Mouse (Mus musculus): ENCODE results near the gene Vgll4. TPM values are rescaled to one million over a fixed set of nuclear protein-coding genes. Genes with fewer than 3 reads are reported as not detected.
A peak's percentile ranks its signal among the peaks of the same experiment; 100 is the strongest.

The Vgll4 gene
- total RNA-seq (2021): 10 to 100 TPM; 16.7 to 25.6 TPM
- long read RNA-seq, experiment 1, partial matches to known transcripts: 0 of 2 reads
- long read RNA-seq, experiment 1, other reads (novel, unspliced or antisense): 2 of 2 reads
- long read RNA-seq, experiment 2, partial matches to known transcripts: 0 of 3 reads
- long read RNA-seq, experiment 2, other reads (novel, unspliced or antisense): 2 of 3 reads

DNA sequence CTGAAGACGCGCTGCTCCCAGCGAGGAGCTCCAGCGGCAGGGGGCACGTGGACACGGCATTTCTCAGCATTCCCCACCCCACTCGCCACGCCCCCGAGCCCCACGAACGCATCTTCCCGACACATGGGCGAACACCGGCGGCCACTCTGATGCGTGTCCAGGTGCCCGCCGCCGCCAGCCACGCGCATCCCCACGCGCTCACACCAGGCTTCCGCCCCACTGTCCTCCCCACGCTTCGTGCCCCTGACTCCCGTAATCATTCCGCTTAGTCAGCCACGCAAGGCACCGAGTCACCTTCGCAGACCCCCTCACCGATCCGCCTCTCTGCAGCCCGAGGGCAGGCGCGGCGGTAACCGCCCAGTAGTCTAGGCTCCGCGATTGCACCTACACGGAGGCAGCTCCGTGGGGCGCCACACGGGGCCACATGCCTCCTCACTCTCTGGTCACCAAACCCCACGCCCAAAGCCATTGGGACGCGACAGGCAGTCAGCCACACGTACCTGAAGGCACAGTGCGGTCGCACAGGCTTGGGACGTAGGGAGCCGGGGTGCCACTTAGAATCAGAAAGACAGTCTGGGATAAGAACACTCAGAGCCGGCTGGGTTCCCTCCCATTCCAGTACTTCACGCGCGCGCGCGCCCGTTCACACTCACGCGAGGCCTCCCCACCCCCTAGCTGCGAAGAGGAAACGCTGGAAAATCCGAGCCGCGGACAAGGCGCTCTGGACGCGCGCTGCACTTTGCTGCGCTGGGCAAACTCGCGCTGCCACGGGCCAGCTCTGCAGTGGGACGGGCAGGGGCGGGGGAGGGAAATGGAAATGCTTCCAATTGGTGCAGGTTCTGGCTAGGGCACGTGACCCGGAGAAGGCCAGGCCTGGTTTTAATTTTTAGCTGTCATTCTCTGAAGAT, at the start of gene Vgll4:
Gene Vgll4, minus strand, starts transcription at position 782 of the 908 bp plus-strand sequence.
- DNase-seq: peak; percentile 70
- TF ChIP-seq CTCF (IDR thresholded peaks at IDR 0.05): peak; percentile 22; the same call in 1 of the 2 replicates
- Histone ChIP-seq H3K4me3 (peak within 1 kb of the TSS; percentile 80), H3K27ac (peak within 1 kb of the TSS; percentile 80)
- intact Hi-C loops (cut with DNase I): loop anchor here (2.0 to 5.0 kb wide), 2 partner anchors 38 to 41 kb away; no protein-coding TSS in a partner anchor

- intact Hi-C loops (cut with DNase I): no loop called here
- no peak for DNase-seq
- no peak overlapping the region for H3K27ac ChIP-seq
- no peak for TF ChIP-seq CTCF (IDR thresholded peaks at IDR 0.05)
- H3K4me3 ChIP-seq: no peak overlapping the region
These were observed 45.7 kb upstream of the Vgll4 start for GRCm38 (mm10) chr6:115015461-115015860.

DNA sequence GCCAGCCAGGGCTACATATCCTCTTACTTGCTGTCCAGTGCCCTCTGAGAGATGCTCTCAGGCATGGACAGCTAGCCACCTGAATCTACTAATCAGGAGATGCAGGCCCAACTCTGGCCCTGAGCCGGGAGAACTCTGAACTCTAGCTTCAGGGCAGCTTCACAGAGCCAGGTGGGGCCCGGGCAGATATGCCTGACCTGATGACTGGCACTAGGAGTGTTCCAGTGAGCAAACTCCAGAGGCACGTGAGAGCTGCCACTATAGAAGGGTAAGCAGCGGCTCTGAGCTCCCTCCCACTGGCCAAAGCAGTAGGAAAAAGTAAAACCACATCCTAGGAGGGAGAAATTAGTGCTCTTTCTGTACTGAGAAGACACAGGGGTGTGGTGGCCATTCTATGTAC, 43.8 kb upstream of the Vgll4 start:
- DNase-seq: no peak
- intact Hi-C loops (cut with DNase I): no loop called here
- H3K27ac ChIP-seq: no peak overlapping the region
- TF ChIP-seq CTCF (IDR thresholded peaks at IDR 0.05): no peak
- H3K4me3 ChIP-seq: no peak overlapping the region

- TF ChIP-seq CTCF (IDR thresholded peaks at IDR 0.05): no peak
- no peak for DNase-seq
- intact Hi-C loops (cut with DNase I): no loop called here
- H3K27ac ChIP-seq: no peak overlapping the region
- H3K4me3 ChIP-seq: no peak overlapping the region
These were observed 42.0 kb upstream of the Vgll4 start for GRCm38 (mm10) chr6:115011792-115012191.

GRCm38 (mm10) chr6:115010815-115011214, 41.0 kb upstream of the Vgll4 start:
- no peak for TF ChIP-seq CTCF (IDR thresholded peaks at IDR 0.05)
- intact Hi-C loops (cut with DNase I): no loop called here
- no peak for DNase-seq
- Histone ChIP-seq H3K27ac (no peak overlapping the region), H3K4me3 (no peak overlapping the region)

DNA sequence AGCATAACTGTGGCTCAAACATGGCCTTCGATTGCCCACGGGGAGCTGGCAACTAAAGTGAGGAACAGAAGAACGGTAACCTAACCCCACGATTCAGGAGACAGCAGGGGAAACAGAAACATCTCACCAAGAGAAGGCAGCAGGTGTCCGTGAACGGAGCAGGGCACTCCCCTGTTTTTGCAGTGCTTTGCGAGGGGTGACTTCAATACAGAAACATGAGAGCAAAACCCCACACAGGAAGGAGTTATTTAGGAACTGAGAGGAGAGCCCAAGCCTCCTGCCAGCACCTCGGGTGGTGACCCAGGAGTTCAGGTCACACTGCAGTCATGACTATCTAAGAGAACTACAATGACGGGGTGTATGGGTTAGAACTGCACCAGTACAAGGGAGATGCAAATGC, 40.5 kb upstream of the Vgll4 start:
- no peak for DNase-seq
- no peak for TF ChIP-seq CTCF (IDR thresholded peaks at IDR 0.05)

GRCm38 (mm10) chr6:115007728-115008127, 37.9 kb upstream of the Vgll4 start:
- peak; percentile 97 for TF ChIP-seq CTCF (IDR thresholded peaks at IDR 0.05)
- DNase-seq: peak; percentile 83
- intact Hi-C loops (cut with DNase I): loop anchor here (1.0 to 5.0 kb wide), 4 partner anchors 33 to 285 kb away; no protein-coding TSS in a partner anchor
- no peak overlapping the region for H3K4me3 ChIP-seq
- no peak overlapping the region for H3K27ac ChIP-seq

More for the DNA sequence above, 40.5 kb upstream of the Vgll4 start:
- Histone ChIP-seq H3K4me3 (no peak overlapping the region), H3K27ac (peak overlapping the region; percentile 49; the same call in 1 of the 2 replicates)
- intact Hi-C loops (cut with DNase I): no loop called here

- no peak overlapping the region for H3K27ac ChIP-seq
- DNase-seq: no peak
These were observed 37.2 kb upstream of the Vgll4 start for GRCm38 (mm10) chr6:115006948-115007347.

DNA sequence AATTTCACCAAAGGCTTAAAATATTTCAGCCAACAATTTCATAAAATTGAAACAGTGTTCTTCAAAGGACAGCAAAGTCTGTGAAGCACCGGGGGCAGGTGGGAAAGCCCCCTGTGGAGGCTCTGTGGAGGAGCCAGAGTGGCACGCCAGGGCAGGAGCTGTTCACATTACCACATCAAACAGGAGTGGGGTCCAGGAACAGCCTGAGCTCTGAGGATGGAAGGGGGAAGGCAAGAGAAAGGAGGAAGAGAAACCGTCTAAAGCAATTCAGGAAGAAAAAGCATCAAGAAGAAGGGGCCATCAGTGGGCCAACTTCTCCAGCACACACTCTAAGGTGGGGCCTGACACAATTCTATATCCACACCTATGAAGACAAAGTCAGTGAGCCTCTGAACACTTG, 36.3 kb upstream of the Vgll4 start:
- intact Hi-C loops (cut with DNase I): loop anchor here (2.0 to 5.0 kb wide), 2 partner anchors 34 to 283 kb away; no protein-coding TSS in a partner anchor

More at GRCm38 (mm10) chr6:115006948-115007347, 37.2 kb upstream of the Vgll4 start:
- TF ChIP-seq CTCF (IDR thresholded peaks at IDR 0.05): no peak
- intact Hi-C loops (cut with DNase I): loop anchor here (1.0 to 5.0 kb wide), 4 partner anchors 33 to 284 kb away; no protein-coding TSS in a partner anchor
- no peak overlapping the region for H3K4me3 ChIP-seq

DNA sequence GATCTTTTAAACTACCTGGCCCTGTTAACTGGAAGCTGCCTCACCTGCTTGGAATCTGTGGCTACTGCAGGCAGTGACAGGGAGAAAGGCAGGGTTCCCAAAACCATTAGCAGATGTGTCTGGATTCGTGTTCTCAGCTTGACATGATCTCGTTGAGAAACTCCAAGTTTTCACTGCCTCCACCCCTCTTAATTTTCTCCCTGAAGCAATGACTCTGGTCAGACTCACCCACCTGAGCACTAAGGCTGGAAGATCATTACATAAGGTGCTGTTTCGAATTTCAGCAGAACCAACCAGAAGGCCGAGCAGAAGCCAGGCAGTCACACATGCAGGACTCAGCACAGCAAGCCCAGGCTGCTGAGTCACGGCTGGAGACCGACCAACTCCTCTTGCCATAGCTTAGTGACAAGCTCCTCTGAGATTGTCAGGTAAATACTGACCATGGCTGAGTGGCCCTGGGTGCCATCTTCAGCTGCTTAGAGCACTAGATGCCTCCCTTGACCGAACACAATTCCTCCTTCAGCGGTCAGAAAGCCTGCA, 35.6 kb upstream of the Vgll4 start:
- no peak overlapping the region for H3K4me3 ChIP-seq
- H3K27ac ChIP-seq: peak overlapping the region; percentile 57; the same call in 1 of the 2 replicates
- no peak for TF ChIP-seq CTCF (IDR thresholded peaks at IDR 0.05)
- intact Hi-C loops (cut with DNase I): loop anchor here (5.0 kb wide), 1 partner anchor 33 kb away; no protein-coding TSS in a partner anchor
- peak; percentile 81 for DNase-seq

More for the DNA sequence above, 36.3 kb upstream of the Vgll4 start:
- no peak for TF ChIP-seq CTCF (IDR thresholded peaks at IDR 0.05)
- no peak for DNase-seq
- H3K27ac ChIP-seq: peak overlapping the region; percentile 57
- H3K4me3 ChIP-seq: no peak overlapping the region

DNA sequence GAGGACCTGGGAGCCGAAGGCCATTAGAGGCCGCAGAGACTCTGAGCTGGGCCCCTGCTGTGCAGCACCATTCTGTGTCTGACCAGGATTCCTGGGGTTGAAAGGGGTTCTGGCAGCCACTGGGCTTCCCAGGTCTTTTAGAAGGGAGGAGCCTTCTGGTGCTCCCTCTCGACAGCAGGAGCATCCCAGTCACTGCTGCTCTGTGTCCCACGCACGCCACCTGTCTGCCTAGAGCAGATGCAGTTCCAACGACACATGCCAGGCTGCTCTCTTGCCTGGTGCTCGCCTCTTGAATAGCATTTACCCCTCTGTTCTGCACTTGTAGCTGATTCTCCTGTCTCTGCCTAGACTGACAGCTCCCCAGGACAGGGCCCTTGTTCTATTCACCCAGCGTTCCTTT, 34.8 kb upstream of the Vgll4 start:
- H3K27ac ChIP-seq: no peak overlapping the region
- H3K4me3 ChIP-seq: no peak overlapping the region
- no peak for DNase-seq
- intact Hi-C loops (cut with DNase I): loop anchor here (5.0 kb wide), 1 partner anchor 32 kb away; no protein-coding TSS in a partner anchor
- TF ChIP-seq CTCF (IDR thresholded peaks at IDR 0.05): no peak

DNA sequence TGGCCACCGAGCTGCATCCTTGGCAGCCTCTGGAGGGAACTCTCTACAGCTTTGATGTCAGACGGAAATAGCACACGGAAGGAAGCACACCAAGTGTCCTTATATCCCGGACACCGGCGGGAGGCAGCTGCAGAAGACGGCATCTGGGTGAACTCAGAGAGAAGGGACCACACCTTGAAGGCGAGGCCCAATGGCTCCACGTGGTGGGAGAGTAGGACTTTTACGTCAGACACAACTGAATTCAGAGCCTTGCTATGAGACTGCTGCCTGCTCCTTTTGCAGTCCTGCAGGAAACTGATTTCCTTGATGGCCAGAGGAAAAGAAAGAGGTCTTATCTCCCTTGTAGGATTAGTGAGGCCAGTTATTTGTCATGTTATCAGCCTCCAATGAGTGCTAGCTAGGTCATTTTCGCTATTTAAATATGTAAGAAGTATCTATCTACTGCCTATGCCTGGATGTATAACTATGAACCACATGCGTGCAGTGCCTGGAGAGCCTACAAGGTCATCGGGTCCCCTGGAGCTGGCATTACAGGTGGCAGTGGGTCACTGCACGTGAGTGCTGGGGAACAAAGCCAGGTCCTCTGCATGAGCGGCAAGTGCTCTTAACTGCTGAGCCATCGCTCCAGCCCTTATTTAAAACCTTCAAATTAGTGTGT, 28.7 kb upstream of the Vgll4 start:
- no peak for DNase-seq
- Histone ChIP-seq H3K4me3 (no peak overlapping the region), H3K27ac (no peak overlapping the region)
- TF ChIP-seq CTCF (IDR thresholded peaks at IDR 0.05): no peak
- intact Hi-C loops (cut with DNase I): no loop called here

Data from gastrocnemius, adult 2 months (tissue).